Mouse (Mus musculus) mature B cell (primary cell): Measurements from ENCODE around the gene Hist1h3g.
"Not testable (repeated sequence)": the region's sequence is repeated elsewhere in the genome, so short reads cannot be mapped to it uniquely, and the experiment has no call there.

Experiments used
- in situ Hi-C: fragments of 300-500 bp; cut with MboI; formaldehyde crosslinking; loops from 2 replicates; pipeline ENCODE4 v1.14.3; 2019

Hist1h3g gene

GRCm38 (mm10) chr13:23535137-23536075 is at the start of gene Hist1h3g:
Gene Hist1h3g (plus strand): TSS chr13:23535422.
- in situ Hi-C loops = not testable (repeated sequence)

- in situ Hi-C loops = no loop called here
Observed at GRCm38 (mm10) chr13:23488400-23489322, 46.6 kb upstream of the Hist1h3g start, which contains the start of gene Btn2a2. Gene Btn2a2 (minus strand): TSS chr13:23488857.

- in situ Hi-C loops = no loop called here
Observed at GRCm38 (mm10) chr13:23490863-23491262, 44.4 kb upstream of the Hist1h3g start.

DNA sequence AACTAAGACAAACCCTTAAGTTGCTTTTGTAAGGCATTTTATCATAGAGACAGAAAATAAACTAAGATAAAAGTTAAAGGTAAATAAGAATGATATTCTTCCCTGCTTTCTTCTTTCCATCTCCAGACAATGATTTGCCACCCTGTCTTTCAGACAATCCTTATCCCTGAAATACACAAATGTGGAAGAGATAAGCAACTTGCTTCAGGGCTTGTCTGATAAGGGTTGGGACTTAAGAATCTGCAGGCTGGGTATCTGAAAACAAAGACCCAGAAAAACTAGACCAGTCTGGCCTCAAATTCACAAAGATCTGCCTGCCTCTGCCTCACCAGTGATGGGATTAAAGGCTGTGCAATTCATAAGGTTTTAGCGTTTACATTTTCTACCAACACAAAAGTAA is 44.0 kb upstream of the Hist1h3g start:
- in situ Hi-C loops = no loop called here

GRCm38 (mm10) chr13:23491990-23492389 is 43.2 kb upstream of the Hist1h3g start:
- in situ Hi-C loops = no loop called here

DNA sequence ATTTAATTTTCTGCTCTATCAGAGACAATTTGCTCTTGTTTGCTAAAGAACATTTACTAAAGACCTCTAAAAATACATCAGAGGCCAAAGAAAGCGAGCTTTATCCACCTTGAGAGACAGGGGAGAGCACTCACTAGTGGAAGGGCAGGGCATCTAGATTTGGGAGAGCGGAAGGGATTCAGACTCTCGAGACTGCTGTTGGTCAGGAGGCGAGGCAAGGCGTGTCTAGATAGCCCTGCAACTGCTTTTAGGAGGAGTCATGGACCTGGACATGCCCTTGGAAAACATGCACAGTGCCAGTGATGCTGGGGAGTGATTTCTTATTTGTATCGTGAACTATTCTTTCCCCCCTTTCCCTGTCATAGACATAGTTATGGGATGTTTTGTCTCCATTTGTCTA is 39.7 kb upstream of the Hist1h3g start:
- in situ Hi-C loops = no loop called here

DNA sequence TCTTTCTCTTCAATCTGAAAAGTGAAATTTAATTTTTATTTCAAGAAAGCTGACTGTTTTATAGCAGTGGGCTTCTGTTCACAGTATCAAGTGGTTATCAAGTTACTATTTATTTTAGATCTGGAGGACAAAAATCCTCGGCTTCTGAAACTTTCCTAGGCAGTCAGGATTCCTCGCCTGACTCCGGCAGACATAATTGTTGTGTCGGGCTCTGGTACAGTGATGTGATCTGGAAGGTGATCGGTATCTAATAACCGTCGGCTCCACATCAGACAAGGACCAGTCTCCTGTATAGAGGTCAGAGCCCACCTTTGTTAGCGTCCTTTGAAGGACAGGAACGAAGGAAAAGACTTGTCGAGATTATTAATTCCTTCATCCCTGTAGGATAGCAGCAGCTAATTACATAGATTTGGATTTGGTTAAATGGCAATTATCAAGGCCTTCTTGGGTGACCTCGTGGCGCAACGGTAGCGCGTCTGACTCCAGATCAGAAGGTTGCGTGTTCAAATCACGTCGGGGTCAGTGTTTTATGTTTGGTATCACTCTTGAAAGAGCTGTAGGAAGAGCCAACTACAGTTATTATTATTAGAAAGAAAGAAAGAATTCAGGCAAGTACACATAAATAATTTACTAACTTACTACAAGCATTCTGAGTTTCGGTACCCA is 37.4 kb upstream of the Hist1h3g start:
- in situ Hi-C loops = no loop called here

DNA sequence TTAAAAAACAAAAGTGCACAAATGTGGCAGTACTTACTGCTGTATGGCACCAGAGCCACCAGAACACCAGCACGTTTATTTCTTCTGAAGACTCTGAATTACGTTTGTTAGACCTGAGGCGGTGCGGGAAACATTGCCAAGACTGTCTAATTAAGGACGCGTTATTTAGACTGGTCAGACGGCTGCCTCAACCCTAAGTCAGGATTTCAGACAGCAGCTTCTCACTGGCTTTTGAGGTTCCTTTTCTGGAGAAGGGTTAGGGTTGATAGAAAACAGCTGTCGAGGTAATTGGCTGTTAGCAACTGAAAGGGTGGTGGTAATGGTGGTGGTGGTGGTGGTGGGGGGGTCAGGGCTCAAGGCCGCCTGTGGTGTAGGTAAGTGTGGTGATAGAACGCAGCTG is 36.6 kb upstream of the Hist1h3g start:
- in situ Hi-C loops = no loop called here

- in situ Hi-C loops = no loop called here
Observed at GRCm38 (mm10) chr13:23499943-23500342, 35.3 kb upstream of the Hist1h3g start.

DNA sequence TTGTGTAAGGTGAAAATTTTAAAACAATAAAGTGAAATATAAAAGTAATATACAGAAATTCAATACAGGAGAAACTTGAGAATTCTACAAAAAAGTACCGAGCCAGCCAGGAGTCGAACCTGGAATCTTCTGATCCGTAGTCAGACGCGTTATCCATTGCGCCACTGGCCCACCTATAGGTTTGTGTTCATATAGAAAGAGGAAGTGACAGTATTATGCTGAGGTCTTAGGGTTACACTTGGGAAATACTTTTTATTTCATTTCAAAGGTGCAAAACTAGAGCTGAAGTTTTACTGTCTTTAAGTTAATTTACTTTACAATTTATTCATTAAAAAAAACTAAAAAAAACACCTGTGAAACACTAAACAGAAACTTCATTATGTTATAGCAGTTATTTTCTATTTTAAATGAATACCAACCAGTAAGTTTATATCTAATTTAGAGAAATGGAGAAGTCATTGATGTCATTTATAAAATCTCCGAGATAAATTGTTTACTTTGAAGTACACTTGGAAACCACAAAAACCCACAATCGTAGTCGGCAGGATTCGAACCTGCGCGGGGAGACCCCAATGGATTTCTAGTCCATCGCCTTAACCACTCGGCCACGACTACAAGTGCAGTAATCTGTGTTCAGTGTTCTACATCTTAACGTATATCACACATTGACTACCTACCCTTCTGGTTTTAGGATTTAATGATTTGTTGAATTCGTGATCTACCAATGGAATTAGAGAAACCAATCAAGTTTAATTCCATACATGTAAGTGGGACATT is 34.6 kb upstream of the Hist1h3g start:
- in situ Hi-C loops = no loop called here

- in situ Hi-C loops = no loop called here
Observed at GRCm38 (mm10) chr13:23501511-23501910, 33.7 kb upstream of the Hist1h3g start.

- in situ Hi-C loops = no loop called here
Observed at GRCm38 (mm10) chr13:23502031-23502567, 33.1 kb upstream of the Hist1h3g start.

DNA sequence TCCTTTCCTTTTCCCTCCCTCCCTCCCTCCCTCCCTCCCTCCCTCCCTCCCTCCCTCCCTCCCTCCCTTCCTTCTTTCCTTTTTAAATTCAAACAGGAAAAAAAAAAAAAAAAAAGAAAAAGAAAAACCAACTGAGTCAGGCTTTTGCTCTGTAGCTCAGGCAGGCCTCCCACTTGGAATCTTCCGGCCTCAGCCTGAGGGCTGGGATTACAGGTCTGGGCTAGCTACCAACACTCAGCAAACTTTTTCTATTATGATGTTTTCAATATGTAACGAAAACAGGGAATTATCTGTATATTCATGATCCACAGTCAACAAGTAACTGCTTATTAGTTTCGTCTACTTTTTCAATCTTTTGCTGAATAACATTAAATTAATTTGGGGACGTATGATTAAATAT is 32.3 kb upstream of the Hist1h3g start:
- in situ Hi-C loops = no loop called here

GRCm38 (mm10) chr13:23503797-23504196 is 31.4 kb upstream of the Hist1h3g start:
- in situ Hi-C loops = no loop called here

GRCm38 (mm10) chr13:23505662-23506345 is 29.4 kb upstream of the Hist1h3g start:
- in situ Hi-C loops = no loop called here

GRCm38 (mm10) chr13:23506351-23506750 is 28.9 kb upstream of the Hist1h3g start:
- in situ Hi-C loops = no loop called here

DNA sequence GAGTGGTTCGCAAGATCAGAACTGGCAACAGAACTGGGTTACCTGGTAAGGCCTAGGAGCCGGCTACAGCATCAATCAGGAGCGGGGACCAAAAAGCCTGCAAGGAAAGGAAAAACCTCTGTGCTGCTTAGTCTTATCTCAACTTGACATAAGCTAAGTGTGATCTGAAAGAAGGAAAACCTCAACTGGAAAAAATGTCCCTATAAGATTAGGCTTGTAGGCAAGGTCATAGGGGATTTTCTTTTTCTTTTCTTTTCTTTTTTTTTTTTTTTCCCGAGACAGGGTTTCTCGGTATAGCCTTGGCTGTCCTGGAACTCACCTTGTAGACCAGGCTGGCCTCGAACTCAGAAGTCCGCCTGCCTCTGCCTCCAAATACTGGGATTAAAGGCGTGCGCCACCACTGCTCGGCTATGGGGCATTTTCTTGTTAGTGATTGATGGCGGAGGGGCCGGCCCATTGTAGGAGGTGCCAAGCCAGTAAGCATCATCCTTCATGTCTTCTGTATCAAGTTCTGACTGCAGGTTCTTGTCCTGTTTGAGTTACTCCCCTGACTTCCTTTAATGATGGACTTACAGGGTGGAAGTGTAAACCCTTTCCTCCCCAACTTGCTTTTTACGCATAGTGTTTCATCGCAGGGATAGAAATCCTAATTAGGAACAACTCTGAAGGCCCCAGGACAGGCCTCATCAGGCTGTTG is 28.3 kb upstream of the Hist1h3g start:
- in situ Hi-C loops = no loop called here

GRCm38 (mm10) chr13:23510127-23510526 is 25.1 kb upstream of the Hist1h3g start:
- in situ Hi-C loops = loop anchor here (10.0 kb wide), 1 partner anchor 1565 kb away; the partner anchor contains the start of gene Zfp184

GRCm38 (mm10) chr13:23513517-23513916 is 21.7 kb upstream of the Hist1h3g start:
- in situ Hi-C loops = loop anchor here (10.0 kb wide), 1 partner anchor 1569 kb away; the partner anchor contains the start of gene Zfp184
